Mouse (Mus musculus): Measurements from ENCODE around the gene Plod1. TPM values are rescaled to one million over a fixed set of nuclear protein-coding genes. Genes with fewer than 3 reads are reported as not detected.

Gene Plod1
- polyA plus RNA-seq, 1 experiment = 28.9 TPM

DNA sequence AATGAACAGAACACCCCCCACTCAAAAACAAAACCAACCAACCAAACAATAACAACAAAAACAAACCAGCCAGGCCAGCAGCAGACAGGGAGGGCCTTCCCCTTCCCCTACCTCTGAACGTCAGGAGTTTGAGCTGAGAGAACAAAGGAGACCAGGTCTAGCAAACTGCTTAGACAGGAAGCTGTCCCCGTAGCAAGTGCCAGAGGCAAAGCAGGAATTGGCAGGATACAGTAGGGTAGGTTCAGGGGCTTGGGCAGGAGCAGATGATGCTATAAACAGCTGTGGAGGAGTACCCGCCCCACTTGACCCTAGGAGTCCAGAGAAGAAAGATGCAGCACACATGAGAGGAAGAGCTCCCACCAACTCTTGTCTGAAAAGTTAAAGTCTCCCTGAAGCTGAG, 2.4 kb downstream of the Plod1 start:
- TF ChIP-seq CTCF (IDR thresholded peaks at IDR 0.05; ENCODE audit: borderline replicate concordance, control insufficient read depth, extremely low read depth, insufficient read depth, low read length, poor library complexity) (no peak), POLR2A (IDR thresholded peaks at IDR 0.05; ENCODE audit: control insufficient read depth, extremely low read depth, insufficient read depth, low read length, poor library complexity) (no peak)
- H3K27me3 ChIP-seq (ENCODE audit: control insufficient read depth, insufficient read depth, low read length) = no peaks in the 10 kb centered on the region
- no peaks in the 10 kb centered on the region for H3K36me3 ChIP-seq (ENCODE audit: control insufficient read depth, insufficient read depth, low read length)
- no peak overlapping the region for H3K27ac ChIP-seq (ENCODE audit: control insufficient read depth, insufficient read depth, low read length)
- H3K4me3 ChIP-seq (ENCODE audit: control insufficient read depth, insufficient read depth, low read length) = no peak overlapping the region
- H3K4me1 ChIP-seq (replicated peaks; ENCODE audit: control insufficient read depth, insufficient read depth, low read length) = peaks cover 7% of the 10 kb centered on the region
- 81% methylated on average over 3 of the region's 3 CpGs for WGBS
- DNase-seq = no peak

DNA sequence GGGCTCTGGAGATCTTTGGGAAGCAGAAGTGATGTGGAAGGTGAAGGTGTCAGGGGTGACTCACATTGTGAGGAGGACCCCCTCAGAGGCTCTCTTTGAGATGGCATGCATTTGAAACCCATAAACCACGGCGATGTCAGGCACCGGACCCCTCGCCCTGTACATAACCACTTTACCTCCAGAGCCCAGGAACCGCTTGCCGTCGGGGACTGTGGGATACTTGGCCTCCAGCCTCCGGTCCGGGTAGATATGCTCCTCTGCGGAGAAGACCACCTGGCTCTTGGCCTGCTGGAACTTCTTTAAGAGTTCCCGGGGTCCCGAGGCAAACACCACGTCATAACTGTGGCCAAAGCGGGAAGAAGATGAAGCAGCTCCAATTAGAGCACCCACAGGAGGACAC, 5.6 kb downstream of the Plod1 start:
- Histone ChIP-seq H3K27ac (ENCODE audit: control insufficient read depth, insufficient read depth, low read length) (no peak overlapping the region), H3K4me1 (replicated peaks; ENCODE audit: control insufficient read depth, insufficient read depth, low read length) (peaks cover 2% of the 10 kb centered on the region; the same call in 1 of the 2 replicates), H3K4me3 (ENCODE audit: control insufficient read depth, insufficient read depth, low read length) (no peak overlapping the region), H3K27me3 (ENCODE audit: control insufficient read depth, insufficient read depth, low read length) (no peaks in the 10 kb centered on the region), H3K36me3 (ENCODE audit: control insufficient read depth, insufficient read depth, low read length) (no peaks in the 10 kb centered on the region)
- TF ChIP-seq CTCF (IDR thresholded peaks at IDR 0.05; ENCODE audit: borderline replicate concordance, control insufficient read depth, extremely low read depth, insufficient read depth, low read length, poor library complexity) (no peak), POLR2A (IDR thresholded peaks at IDR 0.05; ENCODE audit: control insufficient read depth, extremely low read depth, insufficient read depth, low read length, poor library complexity) (no peak)
- WGBS = 96% methylated on average over 14 of the region's 14 CpGs
- DNase-seq = no peak

- no peak for DNase-seq
- no peak overlapping the region for H3K27ac ChIP-seq (ENCODE audit: control insufficient read depth, insufficient read depth, low read length)
- no peak overlapping the region for H3K4me3 ChIP-seq (ENCODE audit: control insufficient read depth, insufficient read depth, low read length)
- H3K4me1 ChIP-seq (replicated peaks; ENCODE audit: control insufficient read depth, insufficient read depth, low read length) = no peaks in the 10 kb centered on the region
- no peaks in the 10 kb centered on the region for H3K36me3 ChIP-seq (ENCODE audit: control insufficient read depth, insufficient read depth, low read length)
- H3K27me3 ChIP-seq (ENCODE audit: control insufficient read depth, insufficient read depth, low read length) = no peaks in the 10 kb centered on the region
- 90% methylated on average over 7 of the region's 7 CpGs for WGBS
- TF ChIP-seq CTCF (IDR thresholded peaks at IDR 0.05; ENCODE audit: borderline replicate concordance, control insufficient read depth, extremely low read depth, insufficient read depth, low read length, poor library complexity) = no peak
- no peak for TF ChIP-seq POLR2A (IDR thresholded peaks at IDR 0.05; ENCODE audit: control insufficient read depth, extremely low read depth, insufficient read depth, low read length, poor library complexity)
These were observed 8.0 kb downstream of the Plod1 start for GRCm38 (mm10) chr4:147928540-147928939.

DNA sequence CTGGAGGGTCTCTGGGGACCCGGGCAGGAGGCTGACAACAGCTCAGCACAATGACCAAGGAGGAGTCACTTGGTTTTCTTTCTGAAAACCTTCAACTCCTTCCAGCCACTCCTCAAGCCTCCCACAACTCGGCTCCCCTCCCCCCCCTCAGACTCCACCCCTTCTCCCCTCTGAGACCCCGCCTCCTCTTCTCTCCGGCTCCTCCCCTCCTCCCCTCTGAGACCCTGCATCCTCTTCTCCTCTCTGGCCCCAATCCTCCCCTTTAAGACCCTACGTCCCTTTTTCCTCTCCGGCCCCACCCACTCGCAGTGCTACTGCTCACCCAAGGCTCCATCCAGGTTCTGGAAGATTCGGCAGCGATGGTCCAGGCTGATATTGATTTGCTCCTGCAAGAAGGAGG, 8.4 kb downstream of the Plod1 start:
- H3K4me3 ChIP-seq (ENCODE audit: control insufficient read depth, insufficient read depth, low read length) = no peak overlapping the region
- no peaks in the 10 kb centered on the region for H3K4me1 ChIP-seq (replicated peaks; ENCODE audit: control insufficient read depth, insufficient read depth, low read length)
- WGBS = 65% methylated on average over 9 of the region's 9 CpGs
- TF ChIP-seq POLR2A (IDR thresholded peaks at IDR 0.05; ENCODE audit: control insufficient read depth, extremely low read depth, insufficient read depth, low read length, poor library complexity) (no peak), CTCF (IDR thresholded peaks at IDR 0.05; ENCODE audit: borderline replicate concordance, control insufficient read depth, extremely low read depth, insufficient read depth, low read length, poor library complexity) (no peak)
- DNase-seq = no peak
- no peak overlapping the region for H3K27ac ChIP-seq (ENCODE audit: control insufficient read depth, insufficient read depth, low read length)
- no peaks in the 10 kb centered on the region for H3K27me3 ChIP-seq (ENCODE audit: control insufficient read depth, insufficient read depth, low read length)
- H3K36me3 ChIP-seq (ENCODE audit: control insufficient read depth, insufficient read depth, low read length) = no peaks in the 10 kb centered on the region

DNA sequence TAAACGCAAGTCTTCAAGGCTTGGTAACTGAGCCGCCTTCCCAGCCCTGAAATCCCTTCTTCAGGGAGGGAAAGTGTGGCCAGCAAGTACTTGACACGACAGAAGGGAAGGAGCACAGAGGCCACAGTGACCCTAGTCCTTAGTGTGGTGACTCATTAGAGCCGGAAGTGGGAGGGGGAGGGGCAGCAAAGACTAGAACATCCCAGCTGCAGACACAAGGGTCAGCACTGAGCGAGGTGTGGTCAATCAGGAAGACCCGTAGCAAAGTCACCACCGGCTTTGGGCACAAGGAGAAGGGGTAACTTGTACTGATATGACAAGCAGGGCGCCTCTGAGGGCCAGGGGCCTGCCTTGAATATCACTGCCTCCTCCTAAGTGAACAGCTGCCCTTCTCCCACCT, 8.9 kb downstream of the Plod1 start:
- no peaks in the 10 kb centered on the region for H3K36me3 ChIP-seq (ENCODE audit: control insufficient read depth, insufficient read depth, low read length)

DNA sequence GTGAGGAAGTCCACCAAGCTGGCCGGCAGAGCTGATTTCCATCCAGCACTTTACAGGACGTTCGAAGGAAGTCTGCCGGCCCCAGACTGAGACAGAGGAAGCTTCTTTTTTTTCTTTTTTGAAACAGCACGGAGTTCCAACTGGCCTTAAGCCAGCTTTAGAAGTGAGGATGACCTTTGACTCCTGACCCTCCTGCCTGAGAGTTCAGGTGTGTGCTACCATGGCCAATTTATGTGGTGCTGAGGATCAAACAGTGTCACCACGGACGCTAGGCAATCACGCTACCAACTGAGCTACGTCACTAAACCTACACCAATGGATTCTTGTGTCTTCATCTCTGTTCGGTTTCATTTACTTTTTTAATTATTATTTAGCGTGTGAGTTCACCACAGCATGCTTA, 14.2 kb downstream of the Plod1 start:
- no peaks in the 10 kb centered on the region for H3K27me3 ChIP-seq (ENCODE audit: control insufficient read depth, insufficient read depth, low read length)
- no peaks in the 10 kb centered on the region for H3K36me3 ChIP-seq (ENCODE audit: control insufficient read depth, insufficient read depth, low read length)
- no peaks in the 10 kb centered on the region for H3K4me1 ChIP-seq (replicated peaks; ENCODE audit: control insufficient read depth, insufficient read depth, low read length)
- H3K27ac ChIP-seq (ENCODE audit: control insufficient read depth, insufficient read depth, low read length) = no peak overlapping the region
- no peak for DNase-seq
- WGBS = 60% methylated on average over 11 of the region's 11 CpGs
- TF ChIP-seq POLR2A (IDR thresholded peaks at IDR 0.05; ENCODE audit: control insufficient read depth, extremely low read depth, insufficient read depth, low read length, poor library complexity) (no peak), CTCF (IDR thresholded peaks at IDR 0.05; ENCODE audit: borderline replicate concordance, control insufficient read depth, extremely low read depth, insufficient read depth, low read length, poor library complexity) (no peak)
- H3K4me3 ChIP-seq (ENCODE audit: control insufficient read depth, insufficient read depth, low read length) = no peak overlapping the region

More for the DNA sequence above, 8.9 kb downstream of the Plod1 start:
- WGBS = 74% methylated on average over 8 of the region's 8 CpGs
- H3K4me3 ChIP-seq (ENCODE audit: control insufficient read depth, insufficient read depth, low read length) = no peak overlapping the region
- no peaks in the 10 kb centered on the region for H3K27me3 ChIP-seq (ENCODE audit: control insufficient read depth, insufficient read depth, low read length)
- DNase-seq = no peak
- TF ChIP-seq POLR2A (IDR thresholded peaks at IDR 0.05; ENCODE audit: control insufficient read depth, extremely low read depth, insufficient read depth, low read length, poor library complexity) = no peak
- no peak overlapping the region for H3K27ac ChIP-seq (ENCODE audit: control insufficient read depth, insufficient read depth, low read length)
- H3K4me1 ChIP-seq (replicated peaks; ENCODE audit: control insufficient read depth, insufficient read depth, low read length) = no peaks in the 10 kb centered on the region

DNA sequence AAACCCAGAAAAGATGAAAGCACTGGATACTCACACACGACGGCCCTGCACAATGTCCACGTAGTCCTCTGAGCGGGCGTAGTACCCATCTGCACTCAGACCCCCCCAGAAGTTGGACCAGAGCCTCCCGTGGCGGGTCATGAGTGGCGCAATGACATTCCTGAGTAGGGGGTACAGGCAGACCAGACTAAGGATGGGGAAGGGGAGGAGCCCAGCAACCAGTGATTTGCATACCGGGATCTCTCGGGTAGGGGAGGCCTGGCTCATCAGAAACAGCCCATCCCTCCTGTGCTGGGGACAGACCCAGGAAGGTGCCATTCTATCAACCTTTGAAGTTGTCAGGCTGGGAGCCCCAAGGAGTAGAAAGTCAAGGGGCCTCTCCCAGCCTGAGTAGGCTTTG, 15.6 kb downstream of the Plod1 start:
- TF ChIP-seq CTCF (IDR thresholded peaks at IDR 0.05; ENCODE audit: borderline replicate concordance, control insufficient read depth, extremely low read depth, insufficient read depth, low read length, poor library complexity) = no peak
- TF ChIP-seq POLR2A (IDR thresholded peaks at IDR 0.05; ENCODE audit: control insufficient read depth, extremely low read depth, insufficient read depth, low read length, poor library complexity) = no peak
- 94% methylated on average over 10 of the region's 10 CpGs for WGBS
- no peak overlapping the region for H3K4me3 ChIP-seq (ENCODE audit: control insufficient read depth, insufficient read depth, low read length)

More for the DNA sequence above, 15.6 kb downstream of the Plod1 start:
- DNase-seq = no peak
- Histone ChIP-seq H3K4me1 (replicated peaks; ENCODE audit: control insufficient read depth, insufficient read depth, low read length) (no peaks in the 10 kb centered on the region), H3K27ac (ENCODE audit: control insufficient read depth, insufficient read depth, low read length) (no peak overlapping the region), H3K36me3 (ENCODE audit: control insufficient read depth, insufficient read depth, low read length) (no peaks in the 10 kb centered on the region), H3K27me3 (ENCODE audit: control insufficient read depth, insufficient read depth, low read length) (no peaks in the 10 kb centered on the region)
